Mouse (Mus musculus): ENCODE measurements around the gene Fbxo10. TPM values are rescaled to one million over a fixed set of nuclear protein-coding genes. Genes with fewer than 3 reads are reported as not detected.

The Fbxo10 gene
- polyA plus RNA-seq (2014; fragmentation: Illumina TruSeq; extraction: RNeasy Lipid Tissue Mini Kit (QIAGEN cat#74804); ENCODE audit: low read depth, low replicate concordance) = 5.1 TPM

GRCm38 (mm10) chr4:45084021-45084894, at the start of gene Fbxo10:
TSS of gene Fbxo10 (minus strand) at chr4:45084604.

GRCm38 (mm10) chr4:45107601-45108277, 23.3 kb upstream of the Fbxo10 start, which contains the start of gene Tomm5:
TSS of gene Tomm5 (minus strand) at chr4:45108114.

GRCm38 (mm10) chr4:45018452-45018980, 65.9 kb downstream of the Fbxo10 start, which contains the start of gene Polr1e:
TSS of gene Polr1e (plus strand) at chr4:45018583.

GRCm38 (mm10) chr4:45012105-45012975, 72.1 kb downstream of the Fbxo10 start, which contains the start of gene Zbtb5:
TSS of gene Zbtb5 (minus strand) at chr4:45012412.

Other genes with a start within 250 kb of the Fbxo10 start
- gene Grhpr, start 103.2 kb downstream of the Fbxo10 start, polyA plus RNA-seq (2014; fragmentation: Illumina TruSeq; extraction: RNeasy Lipid Tissue Mini Kit (QIAGEN cat#74804); ENCODE audit: low read depth, low replicate concordance) = 8.4 TPM
- 7.6 TPM for gene Zbtb5, start 72.2 kb downstream of the Fbxo10 start, polyA plus RNA-seq (2014; fragmentation: Illumina TruSeq; extraction: RNeasy Lipid Tissue Mini Kit (QIAGEN cat#74804); ENCODE audit: low read depth, low replicate concordance)
- gene Polr1e, start 66.0 kb downstream of the Fbxo10 start, polyA plus RNA-seq (2014; fragmentation: Illumina TruSeq; extraction: RNeasy Lipid Tissue Mini Kit (QIAGEN cat#74804); ENCODE audit: low read depth, low replicate concordance) = 17.4 TPM
- gene Tomm5, start 23.5 kb upstream of the Fbxo10 start, polyA plus RNA-seq (2014; fragmentation: Illumina TruSeq; extraction: RNeasy Lipid Tissue Mini Kit (QIAGEN cat#74804); ENCODE audit: low read depth, low replicate concordance) = 73.7 TPM
- 1.1 TPM for gene Frmpd1, start 100.3 kb upstream of the Fbxo10 start, polyA plus RNA-seq (2014; fragmentation: Illumina TruSeq; extraction: RNeasy Lipid Tissue Mini Kit (QIAGEN cat#74804); ENCODE audit: low read depth, low replicate concordance)
- 12.7 TPM for gene Trmt10b, start 212.5 kb upstream of the Fbxo10 start, polyA plus RNA-seq (2014; fragmentation: Illumina TruSeq; extraction: RNeasy Lipid Tissue Mini Kit (QIAGEN cat#74804); ENCODE audit: low read depth, low replicate concordance)